Mouse (Mus musculus) neural tube, embryonic 10.5 days (tissue): ENCODE data around the gene Zfp12.
"Not testable (repeated sequence)": the region's sequence is repeated elsewhere in the genome, so short reads cannot be mapped to it uniquely, and the experiment has no call there.

Experiments
- DNase-seq: peaks from one replicate; pipeline ENCODE4 v3.0.0-alpha.2; 2017; ENCODE audit warnings: low spot score; ENCODE audit errors: extremely low spot score

The Zfp12 gene

DNA sequence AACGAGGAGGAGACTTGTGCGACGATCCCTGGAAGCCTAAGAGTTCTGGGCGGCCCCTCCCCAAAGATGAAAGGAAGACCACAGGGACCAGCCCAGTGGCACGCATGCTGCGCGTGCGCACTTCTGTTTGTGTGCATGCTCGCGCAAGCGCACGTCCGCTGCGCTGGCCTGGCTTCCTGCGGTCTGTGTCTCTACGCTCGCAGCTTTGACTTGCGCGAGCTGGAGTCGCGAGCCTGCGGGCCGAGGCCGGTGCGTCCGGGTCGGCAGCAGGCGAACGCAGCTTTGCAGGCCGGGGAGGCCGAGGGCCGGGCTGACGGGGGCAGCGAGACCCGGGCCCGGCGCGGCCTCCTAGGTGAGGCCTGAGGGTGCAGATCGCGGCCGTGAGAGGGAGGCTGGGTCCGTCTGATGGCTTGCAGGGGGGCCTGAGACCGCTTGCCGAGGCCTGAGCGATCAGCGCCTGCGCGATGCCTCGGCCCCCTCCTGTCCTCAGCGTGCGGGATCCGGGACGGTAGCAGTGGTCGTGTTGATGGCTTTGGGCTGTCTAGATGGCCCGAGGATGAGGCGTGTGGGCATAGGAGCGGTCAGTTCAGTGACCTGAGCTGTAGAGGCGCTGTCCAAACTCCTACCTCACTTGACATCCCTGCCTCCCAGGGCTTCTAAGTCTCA, at the start of gene Zfp12:
TSS of gene Zfp12 (plus strand) at position 136 of the 666 bp plus-strand sequence.
- peak; percentile 92 for DNase-seq

DNA sequence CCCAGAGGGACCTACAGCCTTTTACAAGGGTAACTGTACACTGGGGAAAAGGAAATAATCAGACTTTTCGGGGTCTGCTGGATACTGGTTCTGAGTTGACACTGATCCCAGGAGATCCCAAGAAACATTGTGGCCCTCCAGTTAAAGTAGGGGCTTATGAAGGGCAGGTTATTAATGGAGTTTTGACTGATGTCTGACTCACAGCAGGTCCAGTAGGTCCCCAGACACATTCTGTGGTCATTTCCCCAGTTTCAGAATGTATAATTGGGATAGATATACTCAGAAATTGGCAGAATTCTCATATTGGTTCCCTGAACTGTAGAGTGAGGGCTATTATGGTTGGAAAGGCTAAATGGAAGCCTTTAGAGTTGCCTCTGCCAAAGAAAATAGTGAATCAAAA, 46.9 kb upstream of the Zfp12 start:
- not testable (repeated sequence) for DNase-seq

DNA sequence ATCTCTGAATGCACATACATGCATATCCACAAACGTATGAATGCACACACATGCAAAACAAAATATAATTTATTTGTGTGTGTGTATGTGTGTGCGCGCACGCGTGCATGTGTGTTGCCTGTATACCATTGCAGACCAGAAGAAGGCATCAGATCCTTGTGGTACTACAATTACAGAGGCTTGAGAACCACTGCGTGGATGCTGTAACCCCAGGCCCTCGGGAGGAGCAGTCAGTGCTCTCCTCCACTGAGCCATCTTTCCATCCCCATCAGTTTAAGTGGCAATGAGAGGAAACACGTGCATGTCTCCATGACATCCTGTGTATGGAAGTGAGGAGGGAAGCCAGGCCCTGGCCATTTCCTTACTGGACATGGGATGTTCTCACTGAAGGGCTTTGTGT, 42.2 kb upstream of the Zfp12 start:
- DNase-seq = no peak

DNA sequence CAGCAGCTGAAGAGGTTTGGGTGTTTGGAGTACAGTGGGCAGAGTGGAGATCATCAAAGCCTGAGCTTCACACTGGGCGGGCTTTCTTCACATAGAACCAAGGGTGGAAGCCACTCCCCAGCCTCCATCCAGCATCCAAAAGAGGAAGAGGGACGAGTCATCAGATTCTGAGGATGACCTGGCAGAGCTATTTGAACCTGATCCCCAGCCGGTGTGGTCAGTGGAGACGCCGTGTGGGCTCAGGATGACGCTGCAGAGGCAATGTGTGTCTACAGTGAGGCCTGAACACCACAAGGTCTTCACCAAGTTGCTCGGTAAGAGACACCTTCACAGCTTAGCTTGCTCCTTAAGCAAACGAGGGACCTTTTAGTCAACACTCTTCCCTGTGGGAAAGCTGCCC, 40.2 kb upstream of the Zfp12 start:
- DNase-seq = not testable (repeated sequence)

DNA sequence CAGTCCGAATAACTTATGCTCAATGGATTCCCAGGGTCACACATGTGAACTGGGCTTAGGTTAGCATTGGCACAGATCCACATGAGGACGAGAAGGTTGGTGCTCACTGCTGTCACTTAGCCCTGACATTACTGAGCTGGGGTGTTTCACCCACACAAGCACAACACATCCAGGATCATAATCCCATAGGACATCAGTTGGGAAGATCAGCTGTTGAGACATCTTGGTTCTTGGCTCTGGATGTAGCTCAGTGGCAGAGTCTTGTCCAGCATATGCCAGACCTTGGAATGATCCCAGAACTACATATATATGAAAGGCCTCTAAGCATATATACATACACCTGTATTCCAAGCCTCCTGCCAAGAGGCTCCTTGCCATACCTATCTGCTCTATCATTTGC, 39.8 kb upstream of the Zfp12 start:
- no peak for DNase-seq

DNA sequence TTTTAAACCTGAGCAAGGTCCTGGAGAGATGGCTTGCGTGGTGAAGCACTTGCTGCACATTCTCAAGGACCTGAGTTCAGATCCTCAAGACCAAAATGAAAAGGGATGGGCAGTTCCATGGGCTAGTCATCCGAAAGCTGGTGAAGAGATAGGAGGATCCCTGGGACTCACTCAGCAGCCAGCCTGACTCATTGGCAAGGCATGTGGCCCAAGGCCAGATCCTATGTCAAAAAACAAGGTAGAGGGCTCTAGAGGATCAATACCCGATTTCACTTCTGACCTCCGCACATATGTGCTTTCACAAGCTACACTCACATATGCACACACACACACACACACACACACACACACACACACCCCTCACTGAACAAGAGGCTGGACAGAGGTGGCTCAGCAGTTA, 38.5 kb upstream of the Zfp12 start:
- DNase-seq = no peak

DNA sequence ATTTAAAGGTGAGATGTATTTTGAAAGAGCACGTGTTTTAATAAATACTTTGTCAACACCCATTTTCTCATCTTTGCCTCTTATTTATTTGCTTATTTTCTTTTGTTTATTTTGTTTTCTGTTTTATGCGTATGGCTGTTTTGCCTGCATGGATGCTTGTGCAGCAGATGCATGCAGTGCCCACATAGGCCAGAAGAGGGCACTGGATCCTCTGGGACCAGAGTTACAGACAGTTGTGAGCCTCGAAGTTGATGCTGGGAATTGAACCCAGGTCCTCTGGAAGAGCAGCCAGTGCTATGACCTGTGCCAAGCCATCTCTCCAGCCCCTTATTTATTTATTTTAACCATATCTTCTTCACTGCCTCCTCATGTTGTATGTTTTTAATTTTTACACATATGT, 29.9 kb upstream of the Zfp12 start:
- DNase-seq = no peak

DNA sequence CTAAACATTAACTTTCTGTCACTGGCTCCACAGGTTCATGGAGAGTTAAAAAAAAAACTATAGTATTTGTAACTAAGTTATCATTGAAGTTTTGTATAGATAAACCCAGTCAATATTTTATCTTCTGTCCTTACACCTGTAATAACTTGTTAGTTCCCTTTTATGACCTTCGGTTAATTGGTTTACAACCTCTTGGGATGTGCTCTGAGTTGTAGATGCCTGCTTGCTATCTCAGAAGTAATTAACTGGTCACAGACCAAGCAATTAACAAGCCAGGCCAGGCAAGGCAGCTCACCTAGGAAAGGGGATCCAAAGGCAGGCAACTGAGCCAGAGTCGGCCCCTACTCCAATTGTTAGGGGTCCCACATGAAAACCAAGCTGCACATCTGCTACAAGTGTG, 21.1 kb upstream of the Zfp12 start:
- DNase-seq = no peak

DNA sequence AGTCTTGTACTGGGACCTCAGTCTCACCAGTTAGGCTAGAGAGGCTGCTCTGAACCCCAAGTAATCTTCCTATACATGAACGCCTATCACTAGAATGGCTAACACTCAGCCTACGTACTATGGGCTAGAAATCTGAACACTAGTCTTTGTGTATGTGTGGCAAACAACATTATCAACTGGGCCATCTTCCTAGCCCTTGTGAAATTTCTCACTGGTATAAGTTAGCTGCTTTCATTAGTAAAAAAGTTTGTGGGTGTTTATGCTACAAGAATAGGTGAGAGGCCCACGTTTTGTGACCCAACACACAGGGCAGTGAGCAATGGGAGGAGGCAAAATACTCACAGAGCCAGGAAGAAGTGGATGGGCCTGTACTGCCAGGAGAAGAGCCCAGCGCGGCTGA, 14.0 kb upstream of the Zfp12 start:
- no peak for DNase-seq

DNA sequence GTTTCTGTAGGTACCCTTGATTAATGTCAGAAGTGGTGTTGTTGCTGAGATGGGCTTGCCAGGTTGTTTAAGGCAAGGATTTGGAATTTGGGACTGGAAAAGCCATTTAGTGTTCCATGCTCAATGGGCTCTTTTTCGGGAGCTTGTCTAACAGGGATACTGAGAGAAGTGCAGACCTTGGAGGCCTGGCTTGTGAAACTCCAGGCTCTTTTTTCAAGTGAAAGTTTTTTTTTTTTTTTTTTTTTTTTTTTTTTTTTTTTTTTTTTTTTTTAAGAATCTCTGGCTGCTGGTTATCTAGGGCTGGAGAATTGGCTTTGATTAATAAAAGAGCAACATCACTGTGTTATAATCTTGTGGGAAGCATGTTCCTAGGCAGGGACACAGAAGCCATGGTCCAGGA, 12.7 kb upstream of the Zfp12 start:
- no peak for DNase-seq

DNA sequence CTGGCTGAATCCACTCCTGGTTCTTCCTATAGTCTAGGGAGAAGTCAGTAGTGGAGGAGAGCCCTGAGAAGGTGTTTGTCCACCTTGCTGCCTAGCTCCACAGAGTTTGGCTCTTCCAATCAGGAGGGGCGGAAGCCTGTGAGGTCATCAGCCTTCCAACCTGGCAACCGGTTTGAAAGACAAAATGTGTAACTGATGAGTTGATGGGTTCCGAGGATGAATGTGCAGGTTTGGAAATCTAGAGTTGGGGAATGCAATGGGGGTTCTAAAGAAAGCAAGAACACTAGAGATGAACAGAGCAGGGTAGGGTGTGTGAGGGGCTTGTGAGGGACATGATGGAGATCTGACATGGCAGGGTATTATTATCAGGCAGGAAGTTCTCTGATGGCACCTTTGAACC, 8.2 kb upstream of the Zfp12 start, which contains the start of gene Spdye4a:
TSS of gene Spdye4a (minus strand) at position 101 of the 400 bp plus-strand sequence.
- DNase-seq = no peak

DNA sequence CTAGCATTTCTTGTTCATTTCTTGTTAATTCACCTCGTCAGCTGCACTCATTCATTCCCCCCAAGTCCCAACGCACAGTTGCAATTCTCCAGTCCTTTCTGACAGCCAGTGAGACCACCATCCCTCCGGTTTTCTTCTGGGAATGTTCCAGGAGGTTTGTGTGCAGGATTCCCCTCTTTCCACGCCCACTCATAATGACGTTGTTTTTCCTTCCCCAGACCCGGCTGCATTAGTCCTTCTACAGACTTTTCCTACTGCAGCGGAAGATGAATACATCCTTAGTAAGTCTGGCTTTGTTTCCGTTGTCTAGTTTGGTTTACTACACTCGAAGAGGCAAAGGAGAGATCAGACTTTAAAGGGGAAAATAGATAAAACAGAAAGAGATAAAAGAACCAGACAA, 1.1 kb downstream of the Zfp12 start:
- DNase-seq = no peak

DNA sequence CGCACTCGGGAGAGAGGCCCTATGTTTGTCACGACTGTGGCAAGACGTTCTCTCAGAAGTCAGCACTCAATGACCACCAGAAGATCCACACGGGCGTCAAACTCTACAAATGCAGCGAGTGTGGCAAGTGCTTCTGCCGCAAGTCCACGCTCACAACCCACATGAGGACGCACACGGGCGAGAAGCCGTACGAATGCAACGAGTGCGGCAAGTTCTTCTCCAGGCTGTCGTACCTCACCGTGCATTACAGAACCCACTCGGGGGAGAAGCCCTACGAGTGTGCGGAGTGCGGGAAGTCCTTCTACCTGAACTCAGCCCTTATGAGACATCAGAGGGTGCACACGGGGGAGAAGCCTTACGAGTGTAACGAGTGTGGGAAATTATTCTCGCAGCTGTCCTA, 10.0 kb downstream of the Zfp12 start:
- DNase-seq = no peak

DNA sequence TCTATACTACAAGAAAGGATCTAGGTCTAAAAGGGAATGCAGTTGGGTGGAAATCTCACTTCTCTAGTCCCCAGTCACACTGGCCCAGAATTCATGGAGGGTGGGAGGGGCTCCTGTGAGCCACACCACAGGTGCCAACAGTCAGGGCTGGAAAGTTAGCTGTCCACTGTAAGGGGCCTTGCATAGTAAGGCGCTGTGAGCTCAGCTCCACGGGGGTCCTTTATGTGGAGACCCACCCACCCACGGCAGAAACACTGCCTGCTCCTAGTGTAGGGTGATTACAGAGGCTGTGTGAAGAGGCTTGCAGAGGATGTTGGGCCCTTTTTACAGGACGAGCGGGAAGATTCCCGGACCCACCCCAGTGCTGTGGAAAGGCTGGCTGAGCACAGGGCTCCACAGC, 17.1 kb downstream of the Zfp12 start:
- no peak for DNase-seq

DNA sequence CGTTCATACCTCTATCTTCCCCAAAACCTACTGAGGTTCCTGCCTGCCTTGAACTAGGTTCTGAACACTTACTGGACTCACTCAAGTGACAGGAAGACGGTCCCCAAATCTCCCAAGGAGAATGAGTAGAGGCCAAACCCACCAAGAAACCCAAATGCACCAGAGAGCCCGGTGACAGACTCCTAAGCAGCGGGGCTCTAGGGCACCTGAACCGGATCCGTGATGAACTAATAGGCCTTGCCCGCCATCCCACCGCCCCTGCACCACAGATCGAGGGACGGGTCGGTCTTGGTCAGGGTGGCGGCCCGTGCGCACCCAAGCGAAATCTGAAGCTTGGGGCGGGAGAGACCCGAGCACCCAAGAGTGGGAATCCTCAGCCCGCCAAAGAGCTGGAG, 17.8 kb downstream of the Zfp12 start:
- no peak for DNase-seq

DNA sequence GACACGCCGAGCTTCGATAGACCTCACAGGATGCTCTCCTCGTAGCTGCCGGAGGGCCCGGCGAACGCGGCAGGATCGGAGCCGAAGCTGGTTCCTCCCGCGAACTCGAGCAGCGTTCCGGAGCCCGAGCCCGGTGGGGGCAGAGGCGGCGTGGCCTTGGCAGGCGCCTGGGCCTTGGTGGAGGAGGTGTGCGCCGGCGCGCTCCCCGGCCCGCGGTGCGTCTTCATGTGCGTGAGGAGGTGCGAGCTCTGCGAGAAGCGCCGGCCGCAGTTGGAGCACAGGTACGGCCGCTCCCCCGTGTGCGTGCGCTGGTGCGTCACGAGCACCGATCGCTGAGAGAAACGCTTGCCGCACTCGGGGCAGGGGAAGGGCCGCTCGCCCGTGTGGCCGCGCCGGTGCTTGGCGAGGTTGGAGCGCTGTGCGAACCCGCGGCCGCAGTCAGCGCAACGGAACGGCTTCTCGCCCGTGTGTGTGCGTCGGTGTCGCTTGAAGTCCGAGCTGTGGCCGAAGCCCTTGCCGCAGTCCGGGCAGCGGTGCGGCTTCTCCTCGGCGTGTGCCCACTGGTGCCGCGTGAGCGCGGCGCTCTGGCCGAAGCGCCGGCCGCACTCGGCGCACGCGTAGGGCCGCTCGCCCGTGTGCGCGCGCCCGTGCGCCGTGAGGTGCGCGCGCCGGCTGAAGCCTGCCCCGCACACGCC, 18.4 kb downstream of the Zfp12 start:
- DNase-seq = peak; percentile 45

DNA sequence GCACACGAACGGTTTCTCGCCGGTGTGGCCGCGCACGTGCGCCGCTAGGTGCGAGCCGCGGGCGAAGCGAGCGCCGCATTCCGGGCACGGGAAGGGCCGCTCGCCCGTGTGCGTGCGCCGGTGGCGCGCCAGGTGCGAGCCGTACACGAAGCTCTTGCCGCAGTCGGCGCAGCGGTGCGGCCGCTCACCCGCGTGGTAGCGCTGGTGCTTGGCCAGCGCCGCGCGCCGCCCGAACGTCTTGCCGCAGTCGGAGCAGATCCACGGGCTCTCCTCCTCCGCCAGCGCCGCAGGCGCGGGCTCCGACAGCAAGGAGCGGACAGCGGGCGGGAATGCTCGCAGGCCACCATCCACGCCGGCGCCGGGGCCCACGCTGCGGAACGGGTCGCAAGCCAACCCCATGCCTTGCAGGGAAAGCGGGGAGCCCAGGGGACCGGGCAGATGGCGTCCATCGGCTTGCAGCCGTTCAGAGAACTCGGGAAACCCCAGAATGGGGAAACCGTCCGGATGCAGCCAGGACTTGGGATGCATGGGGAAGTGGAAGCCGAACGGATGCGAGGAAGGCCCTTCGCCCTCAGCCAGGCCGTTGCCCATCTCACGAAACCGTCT, 19.0 kb downstream of the Zfp12 start:
- peak; percentile 61 for DNase-seq

DNA sequence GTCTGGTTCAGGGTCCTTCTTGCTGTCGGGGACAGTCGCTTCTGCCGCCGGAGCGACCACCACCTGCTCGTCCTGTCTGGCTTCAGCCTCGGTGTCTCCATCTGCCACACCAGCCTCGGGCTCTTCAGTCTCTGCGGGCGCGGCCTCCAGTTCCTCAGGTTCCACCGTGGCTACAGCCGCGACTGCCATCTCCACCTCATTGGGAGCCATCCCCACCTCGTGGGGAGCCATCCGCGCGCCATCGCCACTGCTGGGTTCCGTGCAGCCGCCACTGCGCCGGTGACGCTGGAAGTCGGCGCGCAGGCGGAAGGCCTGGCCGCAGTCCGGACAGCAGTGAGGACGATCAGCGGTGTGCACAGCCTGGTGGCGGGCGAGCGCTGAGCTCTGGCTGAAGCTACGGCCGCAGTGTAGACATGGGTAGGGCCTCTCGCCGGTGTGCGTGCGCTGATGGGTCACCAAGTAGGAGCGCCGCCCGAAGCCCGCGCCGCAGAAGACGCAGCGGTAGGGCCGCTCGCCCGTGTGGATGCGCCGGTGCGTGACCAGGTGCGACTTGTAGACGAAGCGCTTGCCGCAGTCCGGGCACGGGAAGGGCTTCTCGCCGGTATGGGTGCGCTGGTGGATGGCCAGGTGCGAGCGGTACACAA, 19.6 kb downstream of the Zfp12 start:
- DNase-seq = peak; percentile 63

DNA sequence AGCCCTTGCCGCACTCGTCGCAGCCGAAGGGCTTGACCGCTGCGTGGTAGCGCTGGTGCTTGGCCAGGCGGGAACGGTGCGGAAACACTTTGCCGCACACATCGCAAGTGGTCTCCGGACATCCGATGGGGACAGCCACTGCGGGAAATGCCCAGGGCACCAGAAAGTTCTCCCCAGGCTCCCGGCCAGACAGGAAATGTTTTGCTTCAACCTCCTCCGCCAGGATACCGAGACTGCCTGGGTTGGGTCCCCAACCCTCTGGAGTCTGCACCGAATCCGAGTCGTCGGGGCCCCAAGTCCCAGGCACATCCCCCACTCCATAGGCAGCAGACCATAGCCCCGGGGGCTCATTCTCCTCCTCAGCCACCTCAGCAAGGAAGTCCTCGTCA, 20.2 kb downstream of the Zfp12 start:
- no peak for DNase-seq

DNA sequence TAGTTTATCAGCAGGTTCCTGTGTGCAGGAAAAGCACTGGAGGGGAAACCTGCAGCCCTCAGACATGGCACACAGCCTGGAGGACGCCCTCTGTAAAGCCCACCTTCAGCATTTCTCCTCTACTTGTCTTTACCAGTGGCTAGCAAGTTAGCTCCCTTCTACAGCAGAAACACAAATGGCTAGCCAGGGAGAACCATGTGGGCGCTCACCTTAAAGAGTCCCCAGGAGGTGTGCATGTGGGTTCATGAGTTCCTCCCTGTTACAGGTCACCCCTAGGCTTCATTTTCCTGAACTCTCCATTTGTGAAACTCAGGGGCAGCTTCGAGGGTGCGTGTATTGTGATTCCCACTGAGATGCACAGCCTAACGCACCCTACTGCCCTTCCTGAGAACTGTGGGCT, 20.8 kb downstream of the Zfp12 start:
- no peak for DNase-seq

DNA sequence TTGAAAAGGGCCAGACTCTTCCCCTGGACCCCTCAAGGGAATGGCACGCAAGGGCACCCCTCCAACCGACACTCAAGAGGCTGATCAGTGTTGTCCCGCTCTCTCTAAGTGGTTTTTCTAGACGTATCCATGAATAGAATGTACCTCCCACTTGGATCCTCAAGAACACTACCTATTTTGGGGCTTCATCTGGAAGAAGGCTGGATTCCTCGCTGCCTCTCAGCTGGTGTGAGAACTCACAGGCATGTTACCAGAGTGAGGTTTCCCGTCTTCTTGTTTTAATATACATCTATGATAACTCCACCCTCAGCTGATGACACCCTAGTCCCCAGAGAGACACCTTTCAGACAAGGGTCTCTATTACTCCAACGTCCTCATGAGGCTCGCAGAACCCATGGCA, 26.7 kb downstream of the Zfp12 start:
- no peak for DNase-seq

DNA sequence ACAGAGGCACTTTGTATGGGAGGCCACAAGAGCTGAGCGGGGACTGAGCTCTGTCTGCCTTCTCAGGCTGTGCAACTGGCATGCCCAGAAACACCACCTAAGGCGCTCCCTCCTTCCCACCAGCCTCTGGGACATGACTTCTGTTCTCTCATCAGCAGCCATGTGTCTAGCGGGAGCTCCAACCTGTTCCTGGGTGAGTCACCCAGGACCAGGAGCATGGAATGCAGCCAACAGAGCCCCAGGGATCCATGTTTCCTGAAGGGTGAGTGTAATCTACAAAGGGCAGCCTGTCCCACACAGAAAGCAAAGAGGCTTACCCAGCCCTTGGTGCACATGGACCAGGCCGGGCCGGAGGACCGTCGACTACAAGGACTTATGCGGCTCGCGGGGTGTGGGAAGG, 29.7 kb downstream of the Zfp12 start:
- no peak for DNase-seq
